Mouse (Mus musculus): Measurements from ENCODE around the gene Kif2c.

Kif2c gene

DNA sequence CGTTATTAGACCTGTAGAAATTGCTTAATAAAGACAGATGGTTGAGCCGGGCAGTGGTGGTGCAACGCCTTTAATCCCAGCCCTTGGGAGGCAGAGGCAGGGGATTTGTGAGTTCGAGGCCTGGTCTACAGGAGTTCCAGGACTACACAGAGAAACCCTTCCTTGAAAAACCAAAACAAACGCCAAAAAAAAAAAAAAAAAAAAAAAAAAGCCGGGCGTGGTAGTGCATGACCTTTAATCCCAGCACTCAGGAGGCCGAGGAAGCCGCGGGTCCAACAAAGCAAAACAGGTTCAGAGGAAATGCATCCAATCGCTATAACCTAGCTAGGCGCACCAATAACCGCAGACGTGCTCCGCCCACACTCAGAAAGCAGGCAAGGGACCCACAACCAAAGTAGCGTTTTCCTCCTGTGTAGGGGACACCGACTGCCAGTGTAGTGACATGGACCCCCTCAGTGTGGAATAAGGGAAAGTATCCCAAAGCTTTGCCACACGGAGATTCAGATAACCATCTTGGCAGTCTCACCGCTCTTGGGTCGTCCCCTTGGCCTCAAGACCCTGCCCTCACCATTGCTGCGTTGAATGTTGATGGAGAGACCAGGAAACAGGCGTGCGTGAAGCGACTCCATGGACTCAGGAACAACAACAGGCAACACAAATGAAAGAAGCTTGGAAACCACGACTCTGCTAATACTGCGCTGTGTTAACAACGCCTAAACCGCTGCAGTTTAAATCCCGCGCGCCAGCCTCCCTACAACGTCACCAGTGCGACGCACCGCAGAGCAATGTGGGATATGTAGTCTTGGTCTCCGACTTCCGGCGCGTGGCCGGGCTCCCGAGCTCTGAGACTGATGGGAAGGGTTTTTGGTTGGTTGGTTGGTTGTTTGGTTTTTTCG lies at the start of gene Kif2c:
Kif2c (minus strand) TSS at position 777 of the 896 bp plus-strand sequence.
- peak; percentile 91 for DNase-seq

DNA sequence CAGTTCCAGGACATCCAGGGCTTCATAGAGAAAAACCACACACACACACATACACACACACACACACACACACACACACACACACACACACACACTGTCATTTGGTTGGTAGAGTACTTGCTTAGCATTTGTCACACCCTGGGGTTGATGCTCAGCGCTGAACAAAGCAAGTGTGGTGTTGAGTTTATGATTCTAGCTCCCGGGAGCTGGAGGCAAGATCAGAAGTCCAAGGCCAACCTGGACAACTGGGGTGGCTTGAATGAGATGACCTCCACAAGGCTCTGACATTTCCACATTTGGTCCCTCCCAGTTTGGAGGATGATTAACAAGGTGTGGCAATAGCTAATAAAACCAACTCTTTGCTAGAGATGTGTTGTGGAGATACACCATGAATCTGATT lies 48.8 kb upstream of the Kif2c start:
- DNase-seq: no peak

DNA sequence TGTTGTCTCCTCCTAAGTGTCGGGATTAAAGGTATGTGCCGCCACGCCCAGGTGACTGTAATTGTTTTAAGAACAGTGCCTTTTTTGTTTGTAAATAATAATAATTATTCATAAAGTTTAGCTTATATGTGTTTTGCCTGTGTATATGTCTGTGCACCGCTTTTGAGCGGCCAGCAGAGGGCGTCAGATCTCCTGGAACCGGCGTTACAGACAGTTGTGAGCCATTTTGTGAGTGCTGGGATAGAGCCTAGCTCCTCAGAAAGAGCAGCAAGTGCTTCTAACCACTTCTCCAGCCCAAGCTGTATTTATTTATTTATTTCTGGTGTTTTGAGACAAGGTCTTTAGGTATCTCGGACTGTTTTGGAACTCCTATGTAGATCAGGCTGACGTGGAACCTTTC lies 47.9 kb upstream of the Kif2c start:
- no peak for DNase-seq

DNA sequence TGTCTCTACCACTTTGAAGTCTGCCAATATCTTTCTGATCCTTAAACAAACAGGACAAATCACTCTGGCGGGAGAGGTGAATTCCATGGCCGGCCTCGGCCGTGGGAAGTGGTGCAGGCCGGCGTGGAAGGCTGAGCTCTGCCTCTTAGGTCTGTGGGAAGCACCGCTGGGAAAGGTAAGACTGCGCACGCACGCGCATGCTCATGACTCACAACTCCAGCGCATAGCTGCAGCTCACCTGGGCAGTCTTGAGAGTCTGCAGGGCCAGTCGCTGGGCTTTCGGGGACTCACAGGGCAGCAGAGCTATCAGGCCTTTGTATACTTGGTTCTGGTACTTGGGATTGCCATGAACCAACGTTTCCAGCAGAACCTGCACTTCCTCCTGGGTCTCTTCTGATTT lies 47.2 kb upstream of the Kif2c start:
- no peak for DNase-seq

DNA sequence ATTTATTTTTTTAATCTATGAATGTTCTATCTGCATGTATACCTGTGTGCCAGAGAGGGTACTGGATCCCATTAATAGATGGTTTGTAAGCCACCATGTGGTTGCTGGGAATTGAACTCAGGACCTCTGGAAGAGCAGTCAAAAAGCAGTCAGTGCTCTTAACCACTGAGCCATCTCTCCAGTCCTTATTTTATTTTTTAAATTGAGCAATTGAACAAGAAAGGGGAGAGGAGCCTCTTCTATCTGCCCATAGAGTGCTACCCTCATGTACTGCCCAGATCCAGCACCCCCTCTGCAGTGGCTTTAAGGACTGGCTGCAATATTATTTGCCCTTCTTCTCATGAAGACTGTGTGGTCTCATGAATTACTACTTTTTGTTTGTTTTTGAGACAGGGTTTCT lies 42.8 kb upstream of the Kif2c start:
- no peak for DNase-seq

DNA sequence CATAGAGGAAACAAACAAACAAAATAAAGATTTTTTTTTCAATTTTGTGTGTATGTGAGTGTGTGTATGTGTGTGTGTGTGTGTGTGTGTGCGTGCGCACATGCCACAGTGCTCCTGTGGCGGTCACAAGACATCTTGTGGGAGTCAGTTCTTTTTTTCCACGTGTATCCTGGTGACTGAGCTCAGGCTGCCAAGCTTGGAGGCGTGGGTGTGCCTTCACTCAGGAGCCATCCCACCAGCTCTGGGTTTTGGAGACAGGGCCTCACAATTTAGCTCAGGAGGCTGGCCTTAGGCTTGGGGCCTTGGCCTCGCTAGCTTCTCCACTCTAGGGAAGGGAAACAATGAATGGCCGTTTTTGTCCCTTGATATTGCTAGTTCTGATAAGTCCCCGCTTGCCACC lies 41.7 kb upstream of the Kif2c start:
- no peak for DNase-seq

DNA sequence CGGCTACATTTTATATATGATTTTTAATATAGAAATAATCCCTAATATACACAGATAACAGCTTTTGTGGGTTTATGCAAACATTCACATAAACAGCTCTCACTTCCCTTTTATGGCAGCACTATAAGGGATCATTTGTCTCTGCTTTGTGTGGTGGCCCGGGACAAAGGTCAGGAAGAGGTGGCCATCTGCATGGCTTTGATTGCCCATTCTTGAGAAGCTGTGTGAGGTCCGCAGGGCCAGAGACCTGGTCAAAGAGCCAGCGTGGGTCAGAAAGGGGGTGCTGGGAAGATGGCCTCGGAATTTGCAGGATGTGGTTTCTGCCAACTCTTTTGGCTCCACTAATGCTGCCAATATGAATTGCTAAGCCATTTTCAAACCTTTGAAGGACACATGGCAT lies 40.6 kb upstream of the Kif2c start:
- DNase-seq: no peak

DNA sequence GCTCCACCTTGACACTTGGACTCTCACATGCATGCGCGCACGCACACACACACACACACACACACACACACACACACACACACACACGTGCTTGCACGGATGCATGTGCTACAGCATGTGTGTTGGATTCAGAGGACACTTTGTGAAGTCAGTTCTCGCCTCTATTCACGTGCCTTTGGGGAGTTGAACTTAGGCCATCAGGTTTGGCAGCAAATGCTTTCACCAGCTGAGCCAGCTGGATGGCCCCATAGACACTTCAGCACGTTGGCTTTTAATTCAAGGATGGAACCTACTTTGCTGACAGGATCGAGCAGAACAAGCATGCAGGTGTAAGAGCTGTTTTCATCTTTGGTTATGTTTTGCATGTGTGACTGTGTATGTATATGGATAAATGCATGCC lies 39.4 kb upstream of the Kif2c start:
- no peak for DNase-seq

DNA sequence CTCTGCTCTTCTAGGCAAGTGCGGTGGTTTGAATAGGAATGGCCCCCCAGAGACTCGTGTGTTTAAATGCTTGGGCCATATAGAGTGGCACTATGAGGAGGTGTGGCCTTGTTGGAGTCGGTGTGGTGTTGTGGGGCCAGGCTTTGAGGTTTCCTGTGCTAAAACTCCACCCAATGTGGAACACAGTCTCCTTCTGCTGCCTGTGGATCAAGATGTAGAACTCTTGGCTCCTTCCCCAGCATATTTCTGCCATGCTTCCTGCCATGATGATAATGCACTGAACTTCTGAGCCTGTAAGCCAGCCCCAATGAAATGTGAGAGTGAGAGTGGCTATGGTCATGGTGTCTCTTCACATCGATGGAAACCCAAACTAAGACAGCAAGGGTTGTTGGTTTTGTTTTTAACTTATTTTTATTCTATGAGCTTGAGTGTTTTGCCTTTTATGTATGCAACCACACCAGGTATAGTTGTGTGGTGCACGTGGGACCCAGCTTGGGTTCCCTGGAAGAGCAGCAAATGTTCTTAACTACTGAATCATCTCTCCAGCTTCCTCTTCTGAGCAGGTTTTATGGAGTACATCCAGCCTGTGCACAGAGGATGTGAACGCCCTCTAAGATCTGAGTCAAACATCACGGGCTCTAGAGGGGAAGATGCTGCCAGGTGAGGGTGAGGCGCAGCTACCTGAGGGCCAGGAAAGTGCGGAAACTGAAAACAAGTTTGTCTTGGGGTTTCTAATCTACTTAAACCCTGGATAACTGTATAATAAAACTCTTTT lies 38.5 kb upstream of the Kif2c start:
- no peak for DNase-seq

GRCm38 (mm10) chr4:117218517-117219219 lies 36.2 kb upstream of the Kif2c start:
- DNase-seq: peak; percentile 48

- DNase-seq: no peak
Observed at GRCm38 (mm10) chr4:117217029-117217428, 34.6 kb upstream of the Kif2c start.

DNA sequence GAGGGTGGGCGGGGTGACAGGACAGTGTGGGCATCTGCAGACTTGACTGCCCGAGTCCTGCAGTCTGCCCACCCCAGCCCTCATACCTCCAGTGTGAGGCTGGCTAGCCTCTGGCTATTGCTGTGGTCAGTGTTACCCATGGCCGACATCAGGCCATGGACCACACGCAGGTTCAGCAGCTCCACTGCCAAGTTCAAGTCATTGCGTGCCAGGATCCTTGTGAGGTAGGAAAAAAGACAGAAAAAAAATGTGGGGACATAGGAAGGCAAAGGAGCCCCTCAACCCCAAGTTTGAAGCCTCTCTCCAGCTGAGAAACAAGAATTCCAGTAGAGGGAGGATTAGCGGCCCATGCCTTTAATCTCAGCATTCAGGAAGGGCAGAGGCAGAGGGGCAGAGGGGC lies 31.8 kb upstream of the Kif2c start:
- DNase-seq: no peak

- peak; percentile 63 for DNase-seq
Observed at GRCm38 (mm10) chr4:117210147-117211074, 28.0 kb upstream of the Kif2c start.

DNA sequence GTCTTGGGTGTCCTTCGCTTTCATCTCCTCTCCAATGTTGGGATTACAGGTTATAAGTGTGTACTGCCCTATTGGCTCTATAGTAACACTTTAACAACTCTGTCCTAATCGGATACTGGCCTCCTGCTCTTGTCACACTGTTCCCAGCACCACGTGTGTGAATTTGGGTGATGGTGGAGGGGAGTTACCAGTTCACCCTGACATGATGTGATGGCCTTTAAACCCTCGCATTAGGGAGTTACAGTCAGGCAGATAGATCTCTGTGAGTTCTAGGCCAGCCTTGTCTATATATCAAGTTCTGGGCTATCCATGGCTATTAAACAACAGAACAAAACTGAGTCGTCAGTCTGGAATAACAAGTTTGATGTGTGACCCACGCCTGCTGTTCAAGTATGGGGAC lies 27.2 kb upstream of the Kif2c start:
- no peak for DNase-seq

- no peak for DNase-seq
Observed at GRCm38 (mm10) chr4:117202992-117203354, 20.5 kb upstream of the Kif2c start.

- peak; percentile 65 for DNase-seq
Observed at GRCm38 (mm10) chr4:117202046-117202991, 19.9 kb upstream of the Kif2c start.

GRCm38 (mm10) chr4:117191804-117192203 lies 9.4 kb upstream of the Kif2c start:
- no peak for DNase-seq

GRCm38 (mm10) chr4:117190660-117191059 lies 8.2 kb upstream of the Kif2c start:
- DNase-seq: no peak

- DNase-seq: no peak
Observed at GRCm38 (mm10) chr4:117189856-117190543, 7.6 kb upstream of the Kif2c start.

DNA sequence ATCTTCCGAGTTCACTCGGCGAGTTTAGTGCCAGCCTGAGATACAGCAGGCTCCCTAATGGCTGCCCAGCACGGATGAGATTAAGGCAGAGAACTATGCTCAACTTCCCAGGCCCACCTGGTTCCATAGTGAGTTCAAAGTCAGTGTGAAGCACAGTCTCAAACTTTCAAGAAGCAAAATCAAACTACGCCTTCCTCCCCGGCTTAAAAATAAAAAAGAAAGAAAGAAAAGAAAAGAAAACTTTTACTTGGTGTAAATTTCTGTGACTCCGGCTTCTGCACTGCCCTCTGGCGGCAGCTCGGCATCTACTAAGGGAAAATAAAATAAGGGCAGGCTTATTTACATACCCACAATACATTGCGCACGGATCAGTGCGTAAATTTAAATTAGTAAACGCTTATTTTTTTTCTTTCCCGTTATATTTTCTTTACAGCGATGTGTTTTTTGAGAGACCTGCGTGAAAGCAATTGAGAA lies 7.0 kb upstream of the Kif2c start:
- peak; percentile 88 for DNase-seq
